Mouse (Mus musculus) forebrain, embryonic 16.5 days (tissue): ENCODE results near the gene Togaram2. TPM values are rescaled to one million over a fixed set of nuclear protein-coding genes. Genes with fewer than 3 reads are reported as not detected.

Source experiments
- ATAC-seq: fragments of 200-750 bp; cut with Nextera tagmentation; 2 replicates; pipeline ENCODE4 v1.8.0; 2017; ENCODE audit warnings: mild to moderate bottlenecking, moderate library complexity
- H3K27ac ChIP-seq: fragments of 300-500 bp; sonication (generic); 2 replicates; pipeline ENCODE4 v1.5.1; 2014; ENCODE audit warnings: low read length, control low read depth
- H3K27me3 ChIP-seq: fragments of 300-500 bp; sonication (generic); replicated peaks from 2 replicates; pipeline ENCODE4 v1.6.1; 2014; ENCODE audit warnings: low read length; ENCODE audit not compliant: control insufficient read depth, insufficient read depth
- H3K36me3 ChIP-seq: fragments of 300-500 bp; sonication (generic); 2 replicates; pipeline ENCODE4 v1.6.1; 2014; ENCODE audit not compliant: control insufficient read depth, insufficient read depth
- H3K4me1 ChIP-seq: fragments of 300-500 bp; sonication (generic); replicated peaks from 2 replicates; pipeline ENCODE4 v1.6.1; 2014; ENCODE audit warnings: low read length; ENCODE audit not compliant: control insufficient read depth, insufficient read depth
- H3K4me2 ChIP-seq: fragments of 300-500 bp; sonication (generic); 2 replicates; pipeline ENCODE4 v1.6.1; 2014; ENCODE audit warnings: mild to moderate bottlenecking, low read length, control low read depth
- H3K4me3 ChIP-seq: fragments of 300-500 bp; sonication (generic); replicated peaks from 2 replicates; pipeline ENCODE4 v1.5.1; 2014; ENCODE audit warnings: mild to moderate bottlenecking, low read length, control low read depth
- H3K9ac ChIP-seq: fragments of 300-500 bp; sonication (generic); replicated peaks from 2 replicates; pipeline ENCODE4 v1.6.1; 2014; ENCODE audit warnings: low read depth, low read length, control low read depth
- H3K9me3 ChIP-seq: fragments of 300-500 bp; sonication (generic); 2 replicates; pipeline ENCODE4 v1.6.1; 2016; ENCODE audit warnings: low read length; ENCODE audit not compliant: control insufficient read depth
- WGBS: fragments of 180-500 bp; shearing (Covaris S2); extraction: QIAGEN DNeasy Blood & Tissue Kit; methylation state at CpG from one replicate; pipeline ENCODE4 v1.1.7; 2014; 5-methylcytosine and 5-hydroxymethylcytosine counted together
- polyA plus RNA-seq: library from polyadenylated mRNA; unstranded; fragments of >200 nt; fragmentation: Nextera tagmentation; extraction: Ambion mirVana; gene quantifications from 2 replicates; pipeline ENCODE4 v1.2.1, GENCODE M21; 2015

The Togaram2 gene
- polyA plus RNA-seq, 1 experiment from 2014 or later: 0.54 TPM

DNA sequence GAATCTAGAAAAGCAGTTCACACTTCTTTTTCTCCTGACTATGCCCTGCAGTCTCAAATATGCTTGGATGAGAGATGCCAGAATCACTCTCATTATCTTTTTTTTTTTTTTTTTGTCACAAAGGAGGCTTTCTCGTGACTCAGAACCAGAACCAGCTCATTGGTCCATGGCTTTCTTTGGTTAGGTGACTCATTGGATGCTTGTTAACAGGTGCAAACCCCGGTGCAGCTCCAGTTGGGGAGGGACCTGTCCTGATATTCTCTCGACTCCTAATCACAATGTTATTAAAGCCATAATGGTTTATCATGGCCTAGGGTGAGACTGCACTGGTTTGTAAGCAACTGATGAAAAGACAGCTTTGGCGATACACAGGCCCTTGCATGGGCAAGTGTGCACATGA, 101.1 kb downstream of the Togaram2 start:
- H3K27me3 ChIP-seq: no peaks in the 10 kb centered on the region
- ATAC-seq: no peak
- H3K36me3 ChIP-seq: no peaks in the 10 kb centered on the region
- no peaks in the 10 kb centered on the region for H3K4me1 ChIP-seq
- H3K27ac ChIP-seq: no peak overlapping the region
- 66% methylated on average over 4 of the region's 4 CpGs for WGBS
- no peak overlapping the region for H3K9ac ChIP-seq
- H3K9me3 ChIP-seq: peaks cover 4% of the 10 kb centered on the region; the same call in 1 of the 2 replicates
- no peak overlapping the region for H3K4me3 ChIP-seq
- H3K4me2 ChIP-seq: no peak overlapping the region

DNA sequence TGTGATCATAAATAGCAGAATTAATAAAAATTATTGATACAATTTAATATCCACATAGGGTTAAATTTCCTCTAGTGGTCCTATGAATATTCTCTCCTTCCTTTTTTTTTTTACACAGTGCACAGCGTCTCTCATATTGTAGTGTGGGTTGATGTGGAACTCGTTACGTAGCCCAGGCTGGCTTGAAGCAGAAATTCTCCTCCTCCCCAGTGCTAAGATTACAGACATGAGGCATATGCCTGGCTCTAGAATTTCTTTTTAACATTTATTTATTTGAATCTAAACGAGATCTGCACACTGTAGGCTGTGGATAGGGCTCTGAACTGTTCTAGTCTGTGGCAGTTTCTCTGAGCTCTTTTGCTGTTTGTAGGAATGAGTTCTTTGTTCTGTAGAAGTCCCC, 102.2 kb downstream of the Togaram2 start:
- Histone ChIP-seq H3K4me3 (no peak overlapping the region), H3K4me2 (no peak overlapping the region), H3K4me1 (no peaks in the 10 kb centered on the region), H3K36me3 (no peaks in the 10 kb centered on the region), H3K27ac (no peak overlapping the region), H3K9ac (no peak overlapping the region), H3K27me3 (no peaks in the 10 kb centered on the region), H3K9me3 (peaks cover 4% of the 10 kb centered on the region; the same call in 1 of the 2 replicates)
- 65% methylated on average over 4 of the region's 4 CpGs for WGBS
- ATAC-seq: no peak

DNA sequence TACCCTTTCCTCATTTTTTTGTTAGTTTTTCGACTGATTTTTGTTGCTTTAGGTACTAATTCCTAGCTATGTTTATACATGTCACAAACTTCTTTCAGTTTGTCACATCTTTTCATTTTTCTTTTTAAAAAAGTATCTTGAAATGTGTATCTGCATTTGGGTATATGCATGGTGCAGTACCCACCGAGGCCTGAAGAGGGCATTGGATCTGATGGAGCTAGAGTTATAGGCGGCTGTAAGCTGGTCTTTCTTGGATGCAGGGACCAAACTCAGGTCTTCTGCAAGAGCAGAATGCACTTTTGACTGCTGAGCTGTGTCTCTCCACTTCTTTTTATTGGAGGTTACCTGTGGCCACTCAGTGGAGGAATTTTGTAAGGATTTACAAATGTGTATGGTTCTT, 105.6 kb downstream of the Togaram2 start:
- peaks cover 11% of the 10 kb centered on the region for H3K4me1 ChIP-seq
- H3K36me3 ChIP-seq: no peaks in the 10 kb centered on the region
- no peaks in the 10 kb centered on the region for H3K27me3 ChIP-seq
- H3K9me3 ChIP-seq: peaks cover 4% of the 10 kb centered on the region; the same call in 1 of the 2 replicates
- no peak overlapping the region for H3K9ac ChIP-seq
- no peak overlapping the region for H3K4me3 ChIP-seq
- no peak for ATAC-seq
- no peak overlapping the region for H3K27ac ChIP-seq
- 71% methylated on average over 3 of the region's 3 CpGs for WGBS
- no peak overlapping the region for H3K4me2 ChIP-seq

Other genes starting within 250 kb of the Togaram2 start
- 1.8 and 3.5 TPM in 2 replicates for gene Gm4707, start 213.3 kb upstream of the Togaram2 start, polyA plus RNA-seq
- gene Smchd1, start 197.9 kb upstream of the Togaram2 start, polyA plus RNA-seq: 53.4 and 54.1 TPM in 2 replicates
- 17.7 and 21.1 TPM in 2 replicates for gene Ndc80, start 146.4 kb upstream of the Togaram2 start, polyA plus RNA-seq
- 0.78 and 1.6 TPM in 2 replicates for gene Spdya, start 121.2 kb upstream of the Togaram2 start, polyA plus RNA-seq
- gene Wdr43, start 57.4 kb upstream of the Togaram2 start, polyA plus RNA-seq: 61.1 and 61.9 TPM in 2 replicates
- not detected in 2 replicates for gene Pcare, start 79.6 kb downstream of the Togaram2 start, polyA plus RNA-seq
- gene Clip4, start 95.2 kb downstream of the Togaram2 start, polyA plus RNA-seq: 10.8 and 10.9 TPM in 2 replicates